Mouse (Mus musculus) midbrain, postnatal 0 days (tissue): Measurements from ENCODE around the gene Gm48552. TPM values are rescaled to one million over a fixed set of nuclear protein-coding genes. Genes with fewer than 3 reads are reported as not detected.

Experiments
- ATAC-seq: fragments of 200-750 bp; cut with Nextera tagmentation; 2 replicates; pipeline ENCODE4 v1.8.0; 2017; ENCODE audit warnings: moderate number of reproducible peaks, mild to moderate bottlenecking, moderate TSS enrichment, moderate library complexity; ENCODE audit not compliant: low FRiP score
- DNase-seq: peaks from one replicate; pipeline ENCODE4 v3.0.0-alpha.2; 2015; ENCODE audit warnings: low spot score
- H3K27ac ChIP-seq: fragments of 300-500 bp; sonication (generic); 2 replicates; pipeline ENCODE4 v1.5.1; 2014; ENCODE audit warnings: low read depth, mild to moderate bottlenecking, low read length, mixed read lengths
- H3K27me3 ChIP-seq: fragments of 300-500 bp; sonication (generic); 2 replicates; pipeline ENCODE4 v1.6.1; 2014; ENCODE audit warnings: low read length, control low read depth, mixed read lengths; ENCODE audit not compliant: insufficient read depth
- H3K36me3 ChIP-seq: fragments of 300-500 bp; sonication (generic); 2 replicates; pipeline ENCODE4 v1.6.1; 2014; ENCODE audit warnings: low read length, control low read depth, mixed read lengths; ENCODE audit not compliant: insufficient read depth
- H3K4me1 ChIP-seq: fragments of 300-500 bp; sonication (generic); 2 replicates; pipeline ENCODE4 v1.6.1; 2014; ENCODE audit warnings: mild to moderate bottlenecking, control low read depth, antibody characterized with exemption, low read length, mixed read lengths; ENCODE audit not compliant: insufficient read depth
- H3K4me2 ChIP-seq: fragments of 300-500 bp; sonication (generic); 2 replicates; pipeline ENCODE4 v1.6.1; 2014; ENCODE audit warnings: low read depth, mild to moderate bottlenecking, low read length, mixed read lengths; ENCODE audit not compliant: poor library complexity, severe bottlenecking
- H3K4me3 ChIP-seq: fragments of 300-500 bp; sonication (generic); 2 replicates; pipeline ENCODE4 v1.5.1; 2014; ENCODE audit warnings: low read depth, mild to moderate bottlenecking, low read length, moderate library complexity
- H3K9ac ChIP-seq: fragments of 300-500 bp; sonication (generic); replicated peaks from 2 replicates; pipeline ENCODE4 v1.6.1; 2014; ENCODE audit warnings: mild to moderate bottlenecking, low read length, moderate library complexity, mixed read lengths; ENCODE audit not compliant: poor library complexity, severe bottlenecking
- H3K9me3 ChIP-seq: fragments of 300-500 bp; sonication (generic); 2 replicates; pipeline ENCODE4 v1.6.1; 2016; ENCODE audit warnings: low read length, control low read depth
- CTCF ChIP-seq: IDR thresholded peaks from 2 replicates; pipeline ENCODE4 v1.5.1; 2016; ENCODE audit warnings: antibody characterized with exemption, mild to moderate bottlenecking
- WGBS: fragments of 180-500 bp; shearing (Covaris S2); extraction: QIAGEN DNeasy Blood & Tissue Kit; methylation state at CpG from one replicate; pipeline ENCODE4 v1.1.7; 2014; 5-methylcytosine and 5-hydroxymethylcytosine counted together
- polyA plus RNA-seq: library from polyadenylated mRNA; unstranded; fragments of >200 nt; fragmentation: Nextera tagmentation; extraction: Ambion mirVana; gene quantifications from 2 replicates; pipeline ENCODE4 v1.2.1, GENCODE M21; 2015
- total RNA-seq: library from RNA; depleted of rRNA; stranded (reverse); fragments of >200 nt; gene quantifications from 2 replicates; pipeline ENCODE4 v1.2.3, GENCODE M21; 2014

The Gm48552 gene
- total and polyA plus RNA-seq, 2 experiments from 2014 or later: 1.6 to 6.6 TPM

- DNase-seq (no peak), ATAC-seq (no peak)
- H3K27me3 ChIP-seq: no peaks in the 10 kb centered on the region
- 77% methylated on average over 22 of the region's 22 CpGs for WGBS
- H3K4me2 ChIP-seq: peak overlapping the region; percentile 83
- H3K4me3 ChIP-seq: peak overlapping the region; percentile 86; the same call in 1 of the 2 replicates
- H3K36me3 ChIP-seq: peaks cover 31% of the 10 kb centered on the region
- H3K9ac ChIP-seq: no peak overlapping the region
- TF ChIP-seq CTCF: no peak
- H3K27ac ChIP-seq: no peak overlapping the region
- no peaks in the 10 kb centered on the region for H3K9me3 ChIP-seq
- H3K4me1 ChIP-seq: peaks cover 10% of the 10 kb centered on the region
Measured at GRCm38 (mm10) chr10:81385603-81386306, 3.0 kb upstream of the Gm48552 start.

GRCm38 (mm10) chr10:81387716-81388115 lies 1.1 kb upstream of the Gm48552 start:
- no peak overlapping the region for H3K4me2 ChIP-seq
- H3K4me1 ChIP-seq: peaks cover 10% of the 10 kb centered on the region
- no peaks in the 10 kb centered on the region for H3K27me3 ChIP-seq
- H3K9me3 ChIP-seq: no peaks in the 10 kb centered on the region
- H3K4me3 ChIP-seq: no peak overlapping the region
- no peak for TF ChIP-seq CTCF
- WGBS: 95% methylated on average over 20 of the region's 20 CpGs
- ATAC-seq (no peak), DNase-seq (no peak)
- no peak overlapping the region for H3K27ac ChIP-seq
- H3K36me3 ChIP-seq: peaks cover 34% of the 10 kb centered on the region
- no peak overlapping the region for H3K9ac ChIP-seq

DNA sequence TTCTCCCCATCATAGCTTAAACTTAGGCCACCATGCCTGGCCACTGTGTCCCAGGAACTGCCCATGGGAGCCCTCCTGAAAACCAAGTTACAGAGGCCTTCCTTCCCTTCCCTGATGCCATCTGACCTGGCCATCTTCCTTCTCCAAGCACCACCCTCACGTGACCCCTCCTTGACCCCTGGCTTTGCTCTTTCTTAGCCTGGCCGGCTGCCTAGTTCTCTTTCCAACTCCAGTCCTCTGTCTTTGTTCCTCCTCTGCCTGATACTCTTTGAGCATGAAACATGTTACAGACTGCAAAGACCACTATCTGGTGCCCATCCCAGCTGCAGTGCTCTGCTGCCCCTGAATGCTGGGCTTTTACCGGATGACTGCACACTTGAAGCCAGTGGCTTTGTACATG lies 568 bp downstream of the Gm48552 start:
- H3K27ac ChIP-seq: no peak overlapping the region
- WGBS: 41% methylated on average over 3 of the region's 3 CpGs
- H3K27me3 ChIP-seq: no peaks in the 10 kb centered on the region
- H3K4me3 ChIP-seq: no peak overlapping the region
- TF ChIP-seq CTCF: no peak
- no peak overlapping the region for H3K9ac ChIP-seq
- peaks cover 34% of the 10 kb centered on the region for H3K36me3 ChIP-seq
- no peaks in the 10 kb centered on the region for H3K9me3 ChIP-seq
- ATAC-seq (no peak), DNase-seq (no peak)
- peaks cover 10% of the 10 kb centered on the region for H3K4me1 ChIP-seq
- H3K4me2 ChIP-seq: no peak overlapping the region

DNA sequence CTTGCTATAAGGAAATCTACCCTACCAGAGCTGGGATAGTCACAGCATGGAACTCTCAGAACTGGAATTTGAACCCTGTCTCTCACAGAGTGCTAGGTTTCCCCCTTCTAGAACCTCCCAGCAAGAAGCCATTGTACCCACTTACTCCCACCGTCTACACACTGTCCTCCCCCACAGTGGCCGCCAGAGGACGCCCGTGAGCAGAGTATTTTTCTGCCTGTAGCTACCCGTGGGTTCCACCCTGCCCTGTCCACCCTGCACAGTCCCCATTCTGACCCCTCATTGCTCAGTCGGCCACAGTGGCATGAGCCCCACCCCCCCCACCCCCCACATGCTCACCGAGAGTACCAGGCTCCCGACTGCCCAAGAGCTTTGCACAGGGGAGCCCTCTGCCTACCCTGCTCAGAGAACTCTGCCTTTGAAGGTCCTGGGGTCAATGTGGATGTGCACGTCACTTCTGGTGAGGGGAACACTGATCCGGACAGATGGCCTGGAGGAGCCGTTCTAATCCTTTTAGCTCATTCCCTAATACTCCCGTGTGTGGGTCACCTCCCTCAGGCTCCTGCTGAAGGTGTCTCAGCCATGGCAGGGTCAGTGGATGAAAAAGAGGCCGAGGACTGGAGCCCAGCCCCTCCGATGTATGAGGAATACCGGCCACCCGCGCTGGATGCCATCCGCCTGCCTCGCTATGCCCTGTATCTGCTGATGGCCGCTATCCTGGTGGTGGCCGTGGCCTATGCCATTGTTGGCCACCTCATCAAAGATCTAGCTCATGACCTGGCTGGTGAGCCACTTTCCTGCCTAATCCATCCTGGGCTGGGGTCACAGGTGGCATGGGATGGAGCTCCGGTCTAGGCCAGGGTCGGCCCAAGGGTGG lies 1.2 kb downstream of the Gm48552 start:
- no peak overlapping the region for H3K27ac ChIP-seq
- H3K27me3 ChIP-seq: no peaks in the 10 kb centered on the region
- TF ChIP-seq CTCF: peak; percentile 87
- peaks cover 34% of the 10 kb centered on the region for H3K36me3 ChIP-seq
- WGBS: 49% methylated on average over 23 of the region's 23 CpGs
- H3K4me2 ChIP-seq: no peak overlapping the region
- no peak overlapping the region for H3K4me3 ChIP-seq
- no peaks in the 10 kb centered on the region for H3K9me3 ChIP-seq
- DNase-seq (peak; percentile 51), ATAC-seq (peak; percentile 38; the same call in 1 of the 2 replicates)
- H3K4me1 ChIP-seq: peaks cover 9% of the 10 kb centered on the region
- H3K9ac ChIP-seq: no peak overlapping the region

DNA sequence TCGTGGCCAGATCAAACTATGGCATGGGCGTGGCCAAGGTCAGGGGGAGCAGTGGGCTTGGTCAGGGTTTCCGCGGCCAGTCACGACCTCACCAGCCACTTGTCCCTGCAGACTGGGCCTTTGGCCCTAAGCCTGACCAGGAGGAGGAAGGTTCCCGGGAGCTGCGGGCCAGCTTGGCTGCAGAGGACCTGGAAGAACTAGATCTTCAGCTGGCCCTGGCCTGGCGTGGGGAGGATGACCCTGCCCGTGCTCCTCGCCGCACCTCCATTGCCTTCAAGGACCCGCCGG lies 1.8 kb downstream of the Gm48552 start:
- no peak overlapping the region for H3K9ac ChIP-seq
- WGBS: 93% methylated on average over 13 of the region's 13 CpGs
- no peak for ATAC-seq

DNA sequence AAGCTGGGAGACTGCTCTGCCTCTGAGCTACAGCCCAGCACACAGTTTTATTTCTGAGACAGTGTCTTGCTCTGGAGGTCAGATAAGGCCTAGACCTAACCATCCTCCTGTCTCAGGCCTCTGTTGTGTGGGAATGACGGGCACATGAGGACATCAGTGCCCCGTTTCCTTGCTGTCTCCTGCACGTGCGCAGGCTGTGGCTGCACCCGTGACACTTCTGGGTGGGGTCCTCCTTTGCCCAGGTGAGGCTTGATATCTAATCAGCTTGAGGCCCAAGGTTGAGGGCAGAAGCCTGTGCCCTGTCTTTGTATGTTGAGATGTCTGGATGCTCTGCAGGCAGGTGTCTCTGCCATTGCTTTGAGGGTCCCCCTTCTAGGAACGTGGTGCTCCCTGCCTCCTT lies 3.5 kb downstream of the Gm48552 start:
- no peak for TF ChIP-seq CTCF
- no peak for ATAC-seq
- Histone ChIP-seq H3K4me3 (no peak overlapping the region), H3K36me3 (peaks cover 22% of the 10 kb centered on the region), H3K9ac (0 out of 2 replicates have a peak overlapping the region, but pooled peaks have one; percentile 33), H3K9me3 (no peaks in the 10 kb centered on the region), H3K27me3 (no peaks in the 10 kb centered on the region), H3K4me1 (no peaks in the 10 kb centered on the region), H3K4me2 (no peak overlapping the region), H3K27ac (no peak overlapping the region)
- no peak for DNase-seq
- WGBS: 89% methylated on average over 6 of the region's 6 CpGs

More for the DNA sequence above, 1.8 kb downstream of the Gm48552 start:
- H3K27me3 ChIP-seq: no peaks in the 10 kb centered on the region
- no peak overlapping the region for H3K4me3 ChIP-seq
- no peak overlapping the region for H3K27ac ChIP-seq
- H3K4me1 ChIP-seq: peaks cover 3% of the 10 kb centered on the region
- no peak overlapping the region for H3K4me2 ChIP-seq
- no peak for DNase-seq
- H3K9me3 ChIP-seq: no peaks in the 10 kb centered on the region
- peaks cover 34% of the 10 kb centered on the region for H3K36me3 ChIP-seq
- no peak for TF ChIP-seq CTCF
